In genomic region chr1:93236545-93236924, GRCm38 (mm10) we compare ENCODE assay signal across 8 mouse cellular contexts. TPM values are rescaled to one million over a fixed set of nuclear protein-coding genes. Genes with fewer than 3 reads are reported as not detected.
DNase-seq lines count a peak whose midpoint lies in the region; ATAC-seq and TF ChIP-seq lines count a peak whose summit lies in the region.

No protein-coding gene starts in this region.

- peak; percentile 11; the same call in 1 of the 2 replicates for ATAC-seq in frontal cortex, adult (ENCODE audit: low TSS enrichment)
- ATAC-seq in limb, embryonic 11.5 days (ENCODE audit: insufficient number of reproducible peaks, low FRiP score, low TSS enrichment, low read depth) = no peak
- peak; percentile 30 for ATAC-seq in neural tube, embryonic 12.5 days (ENCODE audit: low FRiP score, low read depth)

- no peak for DNase-seq in frontal cortex, postnatal 14 days (ENCODE audit: low spot score in 2 of 2)
- DNase-seq in limb, embryonic 11.5 days (ENCODE audit: low spot score) = peak; percentile 50
- DNase-seq in spleen, postnatal 4 days (ENCODE audit: low spot score in 2 of 2) = no peak
- DNase-seq in urinary bladder, postnatal 36 days (ENCODE audit: low spot score in 2 of 2) = no peak

- TF ChIP-seq CTCF in C2C12 (IDR thresholded peaks at IDR 0.05; ENCODE audit: control insufficient read depth, insufficient read depth, insufficient read length) = peak; percentile 19
- peak; percentile 45; the same call in 1 of the 2 replicates for TF ChIP-seq CTCF in embryonic fibroblast, embryonic 13.5 days (IDR thresholded peaks at IDR 0.05; ENCODE audit: borderline replicate concordance, insufficient read depth, low read length)

- no peak overlapping the region for H3K27ac ChIP-seq in embryonic fibroblast, embryonic 13.5 days (ENCODE audit: insufficient read depth, low read length)
- H3K27ac ChIP-seq in limb, embryonic 11.5 days (replicated peaks; ENCODE audit: low read depth, low read length) = no peak overlapping the region
- H3K27ac ChIP-seq in neural tube, embryonic 12.5 days = no peak overlapping the region

- no peak overlapping the region for H3K4me3 ChIP-seq in C2C12 (ENCODE audit: insufficient read depth, poor library complexity, severe bottlenecking)
- H3K4me3 ChIP-seq in embryonic fibroblast, embryonic 13.5 days (ENCODE audit: insufficient read depth, low read length) = peak overlapping the region; percentile 28
- peak overlapping the region; percentile 69 for H3K4me3 ChIP-seq in limb, embryonic 11.5 days (ENCODE audit: low read depth, low read length)
- H3K4me3 ChIP-seq in neural tube, embryonic 12.5 days = peak overlapping the region; percentile 50

- peak overlapping the region; percentile 79 for H3K9ac ChIP-seq in limb, embryonic 11.5 days (ENCODE audit: low read length)
- peak overlapping the region; percentile 54 for H3K9ac ChIP-seq in neural tube, embryonic 12.5 days

- peak overlapping the region; percentile 97 for H3K4me2 ChIP-seq in limb, embryonic 11.5 days (ENCODE audit: low read depth, severe bottlenecking)
- H3K4me2 ChIP-seq in neural tube, embryonic 12.5 days (replicated peaks) = peak overlapping the region; percentile 99

- H3K4me1 ChIP-seq in embryonic fibroblast, embryonic 13.5 days (ENCODE audit: control insufficient read depth, insufficient read depth, low read length) = no peaks in the 10 kb centered on the region
- peaks cover 38% of the 10 kb centered on the region for H3K4me1 ChIP-seq in limb, embryonic 11.5 days (ENCODE audit: control insufficient read depth, insufficient read depth, low read length)
- H3K4me1 ChIP-seq in neural tube, embryonic 12.5 days = peaks cover 17% of the 10 kb centered on the region

- no peaks in the 10 kb centered on the region for H3K79me2 ChIP-seq in C2C12 (ENCODE audit: control insufficient read depth, insufficient read depth)

- H3K9me3 ChIP-seq in limb, embryonic 11.5 days (ENCODE audit: control insufficient read depth, low read length) = no peaks in the 10 kb centered on the region
- no peaks in the 10 kb centered on the region for H3K9me3 ChIP-seq in neural tube, embryonic 12.5 days

- no peak for TF ChIP-seq POLR2A in embryonic fibroblast, embryonic 13.5 days (IDR thresholded peaks at IDR 0.05; ENCODE audit: low read depth, low read length)

- no peaks in the 10 kb centered on the region for H3K36me3 ChIP-seq in C2C12 (ENCODE audit: control insufficient read depth, insufficient read depth)
- H3K36me3 ChIP-seq in limb, embryonic 11.5 days (ENCODE audit: control insufficient read depth, insufficient read depth, low read length) = no peaks in the 10 kb centered on the region
- H3K36me3 ChIP-seq in neural tube, embryonic 12.5 days = no peaks in the 10 kb centered on the region

- WGBS in limb, embryonic 11.5 days = 10% methylated on average over 3 of the region's 3 CpGs
- 14% methylated on average over 3 of the region's 3 CpGs for whole genome bisulfite sequencing in neural tube, embryonic 12.5 days

- H3ac ChIP-seq in C2C12 (ENCODE audit: control insufficient read depth, insufficient read length, low read depth) = peak overlapping the region; percentile 75

- no peaks in the 10 kb centered on the region for H3K79me3 ChIP-seq in C2C12 (ENCODE audit: low read depth)

- peaks cover 3% of the 10 kb centered on the region for H3K27me3 ChIP-seq in C2C12 (ENCODE audit: control insufficient read depth, insufficient read depth, insufficient read length)
- peaks cover 3% of the 10 kb centered on the region; the same call in 1 of the 2 replicates for H3K27me3 ChIP-seq in limb, embryonic 11.5 days (ENCODE audit: control insufficient read depth, insufficient read depth, low read length)
- peaks cover 38% of the 10 kb centered on the region for H3K27me3 ChIP-seq in neural tube, embryonic 12.5 days (replicated peaks)

TF ChIP-seq in C2C12, 6 proteins besides CTCF, POLR2A, EP300 and RAD21:
- TF ChIP-seq USF1 (IDR thresholded peaks at IDR 0.05; ENCODE audit: low read depth) (no peak), MAX (IDR thresholded peaks at IDR 0.05) (no peak), MYOD1 (IDR thresholded peaks at IDR 0.05; ENCODE audit: control insufficient read depth, insufficient read length, low read depth) (no peak), FOSL1 (IDR thresholded peaks at IDR 0.05; ENCODE audit: insufficient read depth, low read length, poor library complexity, severe bottlenecking) (no peak), CEBPB (IDR thresholded peaks at IDR 0.05; ENCODE audit: low read depth) (no peak), MYOG (IDR thresholded peaks at IDR 0.05; ENCODE audit: control insufficient read depth, extremely low read depth, insufficient read length) (no peak)
TF ChIP-seq in C2C12: peak in this region for 0.

RNA-seq across cellular contexts. Expression of gene Sned1, which starts 0.9 kb away (rescaled TPM):
- polyA plus RNA-seq in C2C12 (2012; fragmentation: generic; extraction: Trizol) = 0.18 TPM
- polyA plus RNA-seq in embryonic fibroblast, embryonic 13.5 days (2011; ENCODE audit: insufficient read length, low read depth, missing spikeins) = 21.8 and 35.2 TPM in 2 replicates
- polyA plus RNA-seq in limb, embryonic 11.5 days (2014; fragmentation: Nextera tagmentation; extraction: Ambion mirVana) = 15.0 and 17.5 TPM in 2 replicates
- 10.4 and 12.4 TPM in 2 replicates for polyA plus RNA-seq in neural tube, embryonic 12.5 days (2016; fragmentation: Nextera tagmentation; extraction: Ambion mirVana)
